Mouse (Mus musculus) kidney, postnatal 36 days (tissue): Measurements from ENCODE around the gene Acp4.
A peak's percentile ranks its signal among the peaks of the same experiment; 100 is the strongest.
"Not testable (repeated sequence)": the region's sequence is repeated elsewhere in the genome, so short reads cannot be mapped to it uniquely, and the experiment has no call there.

ENCODE experiments used
- DNase-seq, 2 experiments: peaks; one replicate each; pipeline ENCODE4 v3.0.0; 2021 to 2022; ENCODE audit warnings: mixed read lengths in 2 of 2

Gene Acp4

DNA sequence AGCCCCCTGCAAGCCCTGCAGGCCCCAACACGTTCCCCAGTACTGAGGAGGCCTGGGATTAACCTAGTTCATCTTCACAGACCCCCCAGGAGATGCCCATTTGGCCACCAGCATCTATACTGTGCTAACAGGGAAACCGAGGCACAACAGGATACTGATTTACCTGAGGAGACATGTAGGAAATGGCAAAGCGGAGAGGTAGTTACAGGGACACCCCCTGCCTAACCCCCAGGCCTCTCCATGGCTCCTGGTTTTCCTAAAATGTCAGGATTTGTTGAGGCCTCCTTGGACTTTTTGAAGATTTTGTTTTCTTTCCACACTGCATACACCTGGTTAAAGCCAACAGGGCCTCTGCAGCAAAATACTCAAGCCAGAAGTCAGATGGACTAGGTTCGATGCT is at the start of gene Acp4:
Gene Acp4 (minus strand): TSS at position 101 of the 400 bp plus-strand sequence.
- no peak for DNase-seq

DNA sequence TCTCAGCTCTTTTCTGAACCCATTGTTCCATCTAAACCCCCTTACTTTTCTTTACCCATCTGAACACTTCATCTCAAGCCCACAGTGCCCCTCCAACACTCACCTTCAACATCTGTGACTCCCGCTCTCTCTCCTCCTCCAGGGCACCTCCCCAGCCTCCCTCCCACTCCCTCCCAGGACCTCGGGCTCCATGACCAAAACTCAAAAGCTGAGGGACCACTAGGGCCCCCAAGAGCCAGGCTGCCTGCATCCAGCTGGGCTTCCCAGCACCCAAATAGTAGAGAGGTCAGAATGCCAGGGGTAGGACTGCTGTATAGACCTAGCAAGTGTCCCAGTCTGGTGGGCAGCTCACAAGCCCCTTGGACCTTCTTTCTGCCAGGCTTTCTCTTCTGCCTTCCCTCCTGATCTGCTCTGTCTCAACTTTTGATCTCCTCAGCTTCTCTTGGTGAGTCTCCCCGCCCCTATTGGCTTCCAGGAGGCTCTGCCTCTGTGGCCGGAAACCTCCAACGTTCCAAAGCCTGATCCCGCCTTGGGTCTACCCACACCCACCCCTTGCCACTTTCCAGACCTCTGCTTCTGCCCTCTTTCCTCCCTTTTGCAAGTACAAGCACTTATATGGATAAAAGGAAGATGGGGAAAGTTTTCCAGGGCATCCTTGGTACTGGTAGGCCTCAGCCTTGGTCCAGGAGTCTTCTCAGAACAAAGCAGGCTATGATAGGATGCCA is 49.5 kb upstream of the Acp4 start, which contains the start of gene Clec11a:
Gene Clec11a (minus strand): TSS at position 387 of the 725 bp plus-strand sequence.
- DNase-seq = peak in 1 of 2 experiments; percentile 15

DNA sequence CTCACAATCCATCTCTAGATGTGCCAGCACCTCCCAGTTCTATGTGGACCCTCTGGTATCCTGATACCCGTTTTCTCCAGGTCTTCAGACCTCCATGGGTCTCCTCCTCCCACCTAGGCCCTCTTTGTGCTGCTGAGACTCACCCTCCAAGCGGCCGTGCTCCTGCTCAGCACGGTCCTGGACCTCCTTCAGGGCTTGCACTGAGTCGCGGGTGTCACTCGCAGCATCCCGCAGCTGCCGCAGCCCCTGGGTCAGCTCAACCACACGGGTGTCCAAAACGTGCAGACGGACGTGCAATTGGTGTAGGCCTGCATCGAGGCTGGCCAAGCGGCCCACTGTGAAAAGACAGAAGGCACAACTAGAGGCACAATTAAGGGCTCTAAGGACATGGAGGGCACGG is 48.5 kb upstream of the Acp4 start:
- DNase-seq = no peak

DNA sequence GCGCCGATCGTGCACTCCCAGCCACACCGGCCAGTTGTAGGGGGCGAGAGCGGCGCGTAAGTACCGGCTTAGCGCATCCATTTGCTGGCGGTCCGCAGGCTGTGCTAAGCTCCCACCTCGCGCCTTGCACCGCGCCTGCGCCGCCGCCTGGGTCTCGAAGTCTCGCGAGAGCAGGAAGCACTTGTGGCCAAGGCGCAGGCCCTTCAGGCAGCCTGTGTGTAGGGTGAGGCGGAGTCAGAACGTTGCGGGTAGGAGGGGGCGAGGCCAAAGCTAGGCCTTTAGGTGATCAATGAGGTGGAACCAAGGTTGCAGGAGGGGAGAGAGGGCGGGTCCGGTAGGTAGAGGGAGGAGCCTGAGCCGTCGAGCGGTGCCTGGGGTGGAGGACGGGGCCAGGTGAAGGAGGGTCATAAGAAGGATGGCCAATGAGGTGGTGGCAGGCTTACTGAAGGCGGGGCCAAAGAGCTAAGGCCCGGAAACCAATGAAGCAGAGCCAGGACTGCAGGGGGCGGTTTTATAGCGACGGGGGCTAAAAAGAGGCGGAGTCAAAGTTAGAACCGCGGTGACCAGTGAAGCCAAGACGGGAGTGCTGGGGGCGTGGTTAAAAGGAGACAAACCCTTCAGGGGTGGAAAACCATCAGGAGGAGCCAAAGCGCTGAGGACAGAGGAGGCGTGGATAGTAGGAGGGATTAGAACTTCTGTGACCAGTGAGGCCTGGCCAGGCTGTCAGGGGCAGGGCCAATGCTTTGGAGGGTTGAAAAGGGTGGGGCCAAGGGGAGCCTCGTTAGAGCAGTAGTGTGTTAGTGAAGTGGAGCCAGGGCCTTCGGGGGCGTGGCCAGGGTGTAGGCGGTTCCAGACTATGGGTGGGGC is 47.8 kb upstream of the Acp4 start:
- DNase-seq = peak; percentile 97 to 98

DNA sequence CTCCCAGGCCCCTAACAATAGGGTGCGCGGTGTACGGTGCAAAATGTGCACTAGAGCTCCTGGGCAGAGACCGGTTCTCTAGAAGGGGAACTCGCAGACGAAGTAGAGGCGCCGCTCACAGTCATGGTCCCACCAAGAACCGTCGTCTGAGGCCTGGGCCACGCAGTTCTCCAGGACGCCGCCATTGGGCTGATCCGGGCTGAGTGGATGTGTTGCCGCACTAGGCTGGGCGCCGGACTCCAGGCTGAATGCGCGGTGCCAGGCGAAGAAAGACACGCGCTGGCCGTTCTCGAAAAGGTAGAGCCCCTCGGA is 47.2 kb upstream of the Acp4 start:
- DNase-seq = peak in 1 of 2 experiments; percentile 18

DNA sequence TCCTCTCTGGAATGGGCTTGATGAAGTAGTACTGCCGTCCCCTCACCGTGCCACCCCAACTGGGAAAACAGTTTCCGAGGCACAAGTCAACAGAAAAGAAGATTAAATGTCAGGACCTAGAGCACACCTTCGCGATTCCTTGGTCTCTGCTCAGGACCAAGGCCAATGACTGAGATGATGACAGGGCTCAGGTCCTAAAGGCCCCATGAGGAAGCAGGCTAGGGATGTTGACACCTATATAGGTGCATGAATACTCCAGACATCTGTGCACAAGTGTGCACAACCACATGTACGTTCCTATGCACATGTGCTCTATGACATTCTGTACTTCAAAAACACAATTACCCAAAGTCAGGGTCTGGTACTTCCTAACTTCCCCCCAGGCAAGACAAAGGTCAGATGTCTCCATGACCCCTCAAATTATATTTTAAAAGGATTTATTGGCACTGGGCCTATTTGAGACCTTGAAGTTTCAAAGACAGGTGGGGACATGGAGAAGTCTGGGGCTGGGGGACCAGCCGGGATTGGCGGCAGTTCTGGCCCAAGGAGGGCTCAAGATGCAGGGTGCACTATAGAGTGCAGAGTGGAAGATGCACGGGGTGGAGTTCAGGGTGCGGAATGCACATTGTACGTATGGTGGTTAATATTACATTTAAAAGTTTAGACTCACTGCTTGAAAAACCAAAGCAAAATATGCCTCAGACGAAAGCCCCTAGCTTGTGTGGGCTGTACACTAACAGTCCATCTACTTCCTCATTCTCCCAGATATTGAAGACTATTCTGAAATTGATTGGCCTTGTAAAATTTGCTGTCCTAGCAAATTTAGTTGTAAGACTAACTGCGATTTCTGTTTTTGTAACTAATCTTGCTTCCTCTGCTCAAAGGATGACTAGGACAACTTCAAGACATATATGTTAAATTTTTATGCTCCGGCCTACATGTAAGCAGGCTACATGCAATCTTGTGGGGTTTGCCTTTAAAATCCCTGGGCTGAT is 46.5 kb upstream of the Acp4 start:
- no peak for DNase-seq

DNA sequence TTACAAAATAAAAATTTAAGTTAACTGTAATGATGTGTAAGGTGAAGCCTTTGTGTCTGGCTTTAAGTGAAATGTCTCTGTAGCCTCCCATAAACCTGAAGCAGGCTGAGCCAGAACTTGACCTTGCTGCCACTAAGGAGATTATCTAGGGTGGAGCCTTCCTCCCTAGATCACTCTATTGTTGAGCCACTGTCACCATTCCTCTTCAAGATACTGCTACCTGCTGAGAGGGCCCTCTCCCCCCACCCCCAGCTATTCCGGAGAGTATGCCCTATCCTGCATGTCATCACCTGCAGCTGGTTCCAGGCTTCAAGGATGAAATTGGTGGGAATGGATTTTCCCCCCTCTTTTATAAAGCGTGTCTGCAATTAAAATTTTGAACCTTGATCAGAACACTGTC is 40.3 kb upstream of the Acp4 start:
- DNase-seq = not testable (repeated sequence)

DNA sequence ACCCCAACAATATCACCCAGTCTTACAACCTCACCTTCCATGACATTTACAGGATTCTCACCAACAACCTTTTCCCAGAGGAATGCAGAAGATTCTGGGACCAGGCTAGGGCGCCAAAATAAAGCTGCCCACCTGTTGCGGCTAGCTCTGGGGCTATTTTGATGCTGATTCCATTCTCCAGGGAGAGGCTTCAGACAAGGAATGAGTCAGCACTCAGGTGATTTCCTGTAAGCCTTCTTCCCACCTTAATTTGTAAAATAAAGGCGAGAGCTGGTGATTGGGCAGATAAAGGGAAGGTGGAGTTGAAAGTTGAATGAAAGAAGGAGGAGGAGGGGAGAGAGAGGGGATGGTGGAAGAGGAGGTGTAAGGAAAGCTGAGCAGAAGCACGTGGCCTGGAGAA is 34.2 kb upstream of the Acp4 start:
- no peak for DNase-seq

DNA sequence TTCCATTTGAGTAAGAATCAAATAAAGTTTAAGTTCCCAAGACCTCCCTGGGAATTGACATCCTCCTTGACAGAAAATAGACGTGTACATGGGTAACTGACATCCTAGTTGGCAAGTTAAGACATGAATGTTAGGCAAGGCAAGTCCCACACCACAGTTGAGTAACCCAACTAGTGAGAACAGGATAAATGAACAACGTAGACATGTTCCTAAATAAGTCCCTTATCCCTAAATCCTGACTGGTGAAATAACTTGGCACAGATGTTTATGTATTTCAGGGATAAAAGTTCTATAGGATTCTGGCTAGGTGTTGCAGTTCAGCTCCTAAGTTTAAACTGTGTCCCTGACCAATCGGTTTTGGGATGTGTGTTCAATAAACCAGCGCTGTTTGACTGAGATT is 33.8 kb upstream of the Acp4 start:
- no peak for DNase-seq

DNA sequence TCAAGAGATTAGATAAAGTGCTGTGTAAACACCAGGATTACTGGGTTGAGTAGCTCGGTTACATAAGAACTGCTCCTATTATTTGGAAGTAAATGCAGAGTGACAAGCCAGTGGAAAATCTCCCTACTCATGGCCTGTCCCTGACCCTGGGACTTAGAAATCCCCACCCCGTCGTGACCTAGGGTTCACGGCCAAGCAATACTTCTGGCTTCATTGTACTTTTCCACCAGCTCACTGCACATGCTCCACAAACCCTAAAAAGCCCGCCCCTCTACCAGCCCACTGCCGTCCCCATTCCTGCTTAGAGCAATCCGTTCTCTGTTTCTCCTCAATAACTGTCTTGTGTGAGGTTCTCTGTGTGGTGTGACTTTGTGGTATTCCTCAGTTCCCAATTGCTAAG is 30.6 kb upstream of the Acp4 start:
- DNase-seq = no peak

DNA sequence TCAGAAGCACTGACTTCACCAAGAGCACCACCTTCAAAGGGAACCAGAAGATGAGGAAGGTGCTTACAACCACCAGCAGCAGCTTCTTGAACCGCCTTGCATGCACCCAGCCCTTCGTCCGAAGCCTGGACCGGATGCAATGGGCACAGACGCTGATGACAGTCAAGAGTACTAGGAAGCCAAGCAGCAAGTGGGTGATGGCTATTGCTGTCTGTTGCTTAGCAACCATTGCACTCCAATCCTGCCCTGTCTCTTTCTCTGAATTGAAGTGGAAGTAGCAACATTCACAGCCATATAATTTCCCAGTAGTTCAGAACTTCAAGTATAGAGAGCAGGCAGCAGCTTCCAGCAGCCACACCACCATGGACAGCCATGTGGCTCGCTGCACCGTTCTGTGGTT is 24.4 kb upstream of the Acp4 start:
- no peak for DNase-seq

DNA sequence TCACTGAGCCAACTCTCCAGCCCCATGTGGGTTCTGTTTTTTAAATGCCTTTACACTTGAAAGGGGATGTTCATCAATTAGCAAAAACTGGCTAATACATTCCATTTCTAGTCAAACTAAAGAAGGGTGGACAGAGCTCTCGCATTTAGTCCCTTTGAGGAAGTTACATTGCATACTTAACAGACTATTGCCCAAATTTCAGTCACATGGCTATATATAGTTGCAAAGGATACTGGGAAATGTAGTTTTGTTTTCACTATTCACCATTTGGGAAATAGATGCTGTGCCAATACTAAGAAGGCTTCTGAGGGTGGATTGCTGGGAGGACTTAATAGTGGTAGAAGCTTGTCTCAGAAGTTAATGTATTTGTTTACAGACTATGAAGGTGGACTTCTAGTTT is 23.8 kb upstream of the Acp4 start:
- DNase-seq = no peak

DNA sequence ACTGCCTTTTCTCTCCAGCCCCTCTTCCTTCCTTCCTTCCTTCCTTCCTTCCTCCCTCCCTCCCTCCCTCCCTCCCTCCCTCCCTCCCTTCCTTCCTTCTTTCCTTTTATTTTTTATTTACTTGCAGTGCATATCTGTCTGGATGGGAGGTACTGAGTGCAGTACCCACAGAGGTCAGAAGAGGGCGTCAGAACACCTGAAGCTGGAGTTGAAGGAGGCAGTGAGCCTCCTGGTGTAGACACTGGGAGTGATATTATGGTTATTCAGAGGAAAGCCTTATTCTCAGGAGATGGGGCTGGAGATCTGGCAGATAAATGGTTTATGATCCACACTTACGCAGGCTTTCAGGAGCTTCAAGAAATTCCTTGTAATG is 20.1 kb upstream of the Acp4 start:
- peak in 1 of 2 experiments; percentile 46 for DNase-seq

DNA sequence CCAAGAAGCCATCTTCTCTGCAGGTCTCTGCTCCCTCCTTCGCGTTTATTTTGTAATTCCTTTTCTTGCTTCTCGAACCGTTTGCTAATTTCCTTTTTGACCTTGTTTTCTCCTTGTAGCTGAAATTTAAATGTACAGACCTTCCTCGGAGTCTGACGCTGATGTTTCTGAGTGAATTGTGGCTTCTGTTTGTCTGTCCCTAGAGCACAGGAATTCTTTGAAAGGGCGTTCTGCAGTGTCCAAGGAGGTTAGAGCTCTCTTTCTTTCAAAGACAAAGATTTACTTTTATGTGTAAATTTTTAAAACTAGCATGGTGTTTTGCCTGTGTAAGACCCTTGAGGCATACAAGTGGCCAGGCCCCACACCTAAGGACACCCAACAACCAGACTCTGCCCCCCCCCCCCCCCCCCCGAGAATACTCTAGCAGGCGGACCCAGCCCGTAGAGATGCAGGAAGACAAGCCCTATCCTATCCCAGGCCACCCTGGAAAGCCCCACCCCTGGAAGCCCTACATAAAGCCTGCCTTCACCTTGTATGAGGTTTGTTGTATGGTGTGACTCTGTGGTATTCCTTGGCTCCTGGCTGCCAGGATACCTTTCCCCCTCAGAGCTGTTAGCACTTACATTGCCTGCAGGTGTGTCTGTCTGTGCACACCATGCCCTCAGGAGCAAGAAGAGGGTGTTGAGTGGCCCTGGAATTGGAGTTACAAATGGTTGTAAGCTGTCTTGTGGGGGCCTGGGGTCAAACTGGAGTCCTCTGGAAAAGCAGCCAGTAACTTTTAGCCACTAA is 19.5 kb upstream of the Acp4 start:
- no peak for DNase-seq

DNA sequence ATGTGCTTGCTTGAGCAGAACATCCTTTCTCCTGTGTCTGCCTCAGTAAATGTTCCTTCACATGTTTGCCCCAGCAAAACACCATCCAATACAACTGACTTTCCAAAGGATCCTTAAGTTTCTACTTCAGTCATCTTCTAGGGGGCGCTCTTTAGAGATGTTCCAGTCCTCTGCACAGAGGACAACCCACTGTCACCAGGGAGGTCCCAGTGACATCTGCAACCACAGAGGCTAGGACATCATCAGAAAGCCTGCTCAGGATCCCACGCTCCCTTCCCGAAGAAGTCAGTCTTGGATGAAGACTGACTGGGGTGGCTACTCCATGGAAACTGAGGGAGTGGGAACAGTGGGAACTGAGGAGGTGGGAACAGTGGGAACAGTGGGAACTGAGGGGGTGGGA is 18.4 kb upstream of the Acp4 start:
- DNase-seq = no peak

DNA sequence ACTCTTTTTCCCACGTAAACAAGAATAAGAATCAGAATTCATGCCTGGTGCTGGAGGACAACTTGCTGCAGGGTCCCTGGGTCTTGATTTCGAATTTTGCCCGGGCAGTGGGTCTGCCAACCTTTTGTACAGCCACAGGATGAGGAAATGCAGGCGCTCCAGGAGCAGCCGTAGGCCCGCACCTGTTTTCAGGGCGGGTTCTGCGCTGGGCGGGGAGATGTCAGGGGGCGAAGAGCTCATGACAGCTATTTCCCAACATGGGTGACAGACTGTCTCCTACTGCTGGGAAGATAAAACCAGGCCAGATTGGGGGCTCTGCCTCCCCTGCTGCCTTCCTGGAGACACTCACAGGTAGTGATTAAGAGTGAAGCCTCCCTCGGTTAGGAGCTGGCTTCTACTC is 16.9 kb upstream of the Acp4 start:
- DNase-seq = no peak

DNA sequence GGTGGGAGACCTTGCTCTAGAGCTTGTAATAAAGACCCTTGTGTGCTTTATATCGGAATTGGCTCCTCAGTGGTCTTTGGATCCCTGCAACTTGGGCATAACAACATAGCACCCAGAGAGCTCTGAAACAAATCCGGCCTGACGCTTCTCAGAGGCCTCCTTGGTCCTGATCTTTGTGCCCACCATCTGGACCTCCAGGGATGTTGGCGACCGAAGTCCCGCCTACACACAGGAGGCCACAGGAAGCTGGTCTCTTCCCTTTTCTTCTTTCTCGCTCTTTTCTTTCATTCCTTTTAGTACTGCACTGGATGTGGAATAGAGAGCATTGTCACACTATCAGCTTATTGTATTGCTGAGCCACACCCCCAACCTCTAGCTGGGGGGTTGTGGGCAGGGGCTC is 16.3 kb upstream of the Acp4 start:
- no peak for DNase-seq

DNA sequence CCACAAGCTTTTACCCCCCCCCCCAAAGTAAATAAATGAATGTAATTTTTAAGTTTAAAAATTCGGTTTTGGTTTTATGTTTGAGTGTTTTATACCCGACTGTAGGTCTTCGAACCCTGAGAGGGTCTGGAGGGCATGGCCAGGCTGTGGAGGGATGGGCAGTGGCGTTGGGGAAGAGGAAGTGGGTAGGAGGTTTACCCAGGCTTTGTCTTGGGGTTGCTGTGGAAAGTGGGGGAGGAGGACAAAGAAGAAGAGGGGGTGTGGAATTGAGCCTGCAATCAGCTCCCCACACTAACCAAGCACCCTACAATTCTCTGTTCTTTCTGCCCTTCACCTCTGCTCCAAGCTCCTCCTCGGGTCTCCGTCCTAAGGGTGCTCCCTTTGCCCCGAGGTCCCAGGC is 15.4 kb upstream of the Acp4 start:
- DNase-seq = no peak

DNA sequence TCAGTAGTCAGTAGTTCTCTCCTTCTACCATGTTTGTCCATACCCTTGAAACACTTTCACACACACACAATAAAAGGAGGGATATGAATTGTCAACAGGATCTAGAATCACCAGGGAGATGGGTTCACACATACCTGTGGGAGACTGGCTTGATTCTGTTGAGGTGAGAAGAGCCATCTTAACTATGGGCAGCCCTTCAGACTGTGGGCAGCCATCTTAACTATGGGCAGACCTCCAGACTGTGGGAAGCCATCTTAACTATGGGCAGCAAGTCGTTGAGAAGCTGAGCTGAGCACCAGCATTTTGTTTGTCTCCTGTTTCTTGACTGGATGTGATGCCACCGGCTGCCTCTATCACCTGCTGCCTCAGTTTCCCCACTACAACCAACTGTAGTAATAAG is 14.1 kb upstream of the Acp4 start:
- no peak for DNase-seq

DNA sequence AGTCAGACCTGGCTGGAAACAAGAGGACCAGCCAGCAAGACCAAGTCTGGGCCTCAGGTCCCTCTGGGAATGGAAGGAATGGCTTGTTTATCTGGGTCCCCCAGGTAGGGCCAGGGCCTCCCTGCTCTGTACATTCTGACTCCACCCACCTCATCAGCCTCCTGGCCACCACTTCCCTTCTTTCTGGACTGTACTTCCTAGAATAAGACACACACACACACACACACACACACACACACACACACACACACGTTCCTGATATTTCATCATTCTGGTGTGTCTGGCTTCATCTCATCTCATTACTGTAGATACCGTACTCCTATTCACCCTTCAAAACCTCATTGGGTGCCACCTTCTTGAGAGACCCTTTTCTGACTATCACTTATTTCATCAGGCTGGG is 12.2 kb upstream of the Acp4 start:
- no peak for DNase-seq

DNA sequence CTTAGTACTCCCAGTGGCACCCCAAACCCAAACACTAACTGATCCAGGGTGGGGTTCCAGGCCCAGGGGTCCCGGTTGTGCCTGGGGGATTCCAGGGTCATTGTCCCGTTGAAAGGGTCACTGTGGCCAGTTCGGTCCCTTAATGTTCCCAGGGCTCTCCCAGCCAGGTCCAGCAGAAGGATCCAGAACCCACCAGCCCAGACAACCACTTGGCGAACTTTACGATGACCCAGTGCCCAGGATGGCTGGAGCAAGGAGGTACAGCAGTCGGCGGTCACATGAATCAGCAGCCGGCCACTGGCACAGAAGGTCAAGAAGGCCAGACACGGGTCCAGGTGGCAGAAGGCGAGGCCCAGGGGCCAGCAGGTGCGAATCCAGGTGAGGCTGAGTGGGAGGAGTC is 10.9 kb upstream of the Acp4 start:
- no peak for DNase-seq
